Mouse (Mus musculus): ENCODE results near the gene Dclk2.

Dclk2 gene

GRCm38 (mm10) chr3:86754595-86755557 is 165.8 kb downstream of the Dclk2 start:
- DNase-seq: no peak

GRCm38 (mm10) chr3:86754178-86754577 is 166.5 kb downstream of the Dclk2 start:
- DNase-seq: no peak

- DNase-seq: no peak
These were observed 170.0 kb downstream of the Dclk2 start for GRCm38 (mm10) chr3:86750652-86751051.

- DNase-seq: no peak
These were observed 174.7 kb downstream of the Dclk2 start for GRCm38 (mm10) chr3:86745769-86746512.

GRCm38 (mm10) chr3:86745348-86745747 is 175.3 kb downstream of the Dclk2 start:
- DNase-seq: no peak

GRCm38 (mm10) chr3:86739745-86740144 is 180.9 kb downstream of the Dclk2 start:
- no peak for DNase-seq

- no peak for DNase-seq
These were observed 181.8 kb downstream of the Dclk2 start for GRCm38 (mm10) chr3:86738831-86739230.

All from right cerebral cortex, adult 18-20 months (tissue).